Mouse (Mus musculus): ENCODE measurements at regions not wholly inside any gene's neighbourhood (a gene's known extent, or its start where the extent isn't known, plus 50 kb on each side); places are given as distances from the start of the nearest gene placed in this dataset.

- no peaks in the 10 kb centered on the region for H3K36me3 ChIP-seq (replicated peaks)
- no peaks in the 10 kb centered on the region for H3K9me3 ChIP-seq
- peaks cover 12% of the 10 kb centered on the region for H3K4me1 ChIP-seq
- no peak for DNase-seq (ENCODE audit: extremely low spot score, low spot score)
- no peak overlapping the region for H3K27ac ChIP-seq
- WGBS: 56% methylated on average over 4 of the region's 4 CpGs
- no peaks in the 10 kb centered on the region; the same call in 1 of the 2 replicates for H3K27me3 ChIP-seq (ENCODE audit: poor library complexity, severe bottlenecking)
- no peak overlapping the region for H3K4me3 ChIP-seq
Observed at GRCm38 (mm10) chr6:50763121-50763520, 108.9 kb upstream of the Npvf start.

GRCm38 (mm10) chr6:50766442-50766915 is 112.2 kb upstream of the Npvf start:
- Histone ChIP-seq H3K27me3 (ENCODE audit: poor library complexity, severe bottlenecking) (no peaks in the 10 kb centered on the region), H3K4me3 (no peak overlapping the region), H3K4me1 (peaks cover 12% of the 10 kb centered on the region), H3K27ac (no peak overlapping the region), H3K9me3 (no peaks in the 10 kb centered on the region), H3K36me3 (replicated peaks) (no peaks in the 10 kb centered on the region)
- 85% methylated on average over 14 of the region's 14 CpGs for WGBS
- no peak for DNase-seq (ENCODE audit: extremely low spot score, low spot score)

DNA sequence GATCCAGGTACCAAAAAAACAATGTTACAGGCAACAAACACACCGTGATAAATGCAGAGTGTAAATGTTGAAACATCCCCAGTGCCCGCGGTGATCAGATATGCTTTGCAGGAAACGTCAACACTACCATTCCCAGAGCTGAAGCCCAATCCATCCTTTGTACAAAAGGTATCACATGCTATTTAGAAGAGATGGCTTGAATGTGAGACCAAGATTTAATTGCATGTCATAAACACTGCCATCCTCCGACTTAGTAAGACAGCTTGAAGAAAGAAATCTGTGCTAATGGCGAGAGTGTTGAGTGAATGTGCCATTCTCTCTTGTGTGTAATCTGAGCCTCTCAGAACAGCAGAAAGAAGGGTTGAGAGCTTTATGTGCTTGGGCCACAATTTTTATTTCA is 112.9 kb upstream of the Npvf start:
- no peak for DNase-seq (ENCODE audit: extremely low spot score, low spot score)
- no peaks in the 10 kb centered on the region for H3K36me3 ChIP-seq (replicated peaks)
- H3K9me3 ChIP-seq: no peaks in the 10 kb centered on the region
- 77% methylated on average over 6 of the region's 6 CpGs for WGBS
- peaks cover 12% of the 10 kb centered on the region for H3K4me1 ChIP-seq
- H3K27me3 ChIP-seq (ENCODE audit: poor library complexity, severe bottlenecking): no peaks in the 10 kb centered on the region
- no peak overlapping the region for H3K27ac ChIP-seq
- no peak overlapping the region for H3K4me3 ChIP-seq

DNA sequence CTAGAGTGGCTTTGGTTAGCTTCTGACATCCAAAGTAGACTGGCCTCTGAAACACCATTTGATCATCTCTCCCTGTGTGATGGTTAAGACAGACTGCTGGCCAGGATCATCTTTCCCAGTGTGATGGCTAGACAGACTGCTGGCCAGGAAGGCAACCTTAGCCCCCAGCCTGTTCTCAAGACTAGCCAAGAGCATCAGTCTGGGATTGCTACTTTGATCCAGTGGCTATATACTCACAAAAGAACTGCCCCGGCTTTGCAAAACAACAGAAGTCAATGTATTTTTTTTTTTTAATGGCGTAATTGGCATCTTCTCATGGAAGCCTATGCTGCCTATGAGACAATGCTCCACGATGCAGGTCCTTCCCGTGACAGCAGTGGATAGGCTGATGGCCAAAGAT is 113.6 kb upstream of the Npvf start:
- Histone ChIP-seq H3K4me1 (peaks cover 12% of the 10 kb centered on the region), H3K27me3 (ENCODE audit: poor library complexity, severe bottlenecking) (no peaks in the 10 kb centered on the region), H3K4me3 (no peak overlapping the region), H3K27ac (no peak overlapping the region), H3K36me3 (replicated peaks) (no peaks in the 10 kb centered on the region), H3K9me3 (no peaks in the 10 kb centered on the region)
- 91% methylated on average over 4 of the region's 4 CpGs for WGBS
- no peak for DNase-seq (ENCODE audit: extremely low spot score, low spot score)

DNA sequence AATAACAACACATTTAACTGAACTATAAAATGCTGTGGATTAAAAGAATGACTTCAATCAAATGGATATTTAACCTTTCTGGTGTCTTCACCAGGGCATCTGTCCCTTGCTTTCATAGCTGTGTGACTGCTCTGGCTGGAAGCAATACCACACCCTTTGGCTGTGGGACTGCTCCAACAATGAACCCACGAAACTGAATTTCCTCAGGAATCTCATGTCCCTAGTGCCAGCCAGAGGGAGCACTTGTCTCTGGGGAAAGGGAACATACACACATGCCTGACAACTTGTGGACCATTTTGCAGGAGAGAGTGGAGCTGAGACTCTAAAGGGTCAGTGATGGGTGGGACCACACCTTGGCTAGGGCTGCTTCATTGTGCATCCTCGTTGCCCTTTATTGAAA is 114.9 kb upstream of the Npvf start:
- Histone ChIP-seq H3K36me3 (replicated peaks) (no peaks in the 10 kb centered on the region), H3K4me1 (peaks cover 12% of the 10 kb centered on the region), H3K27me3 (ENCODE audit: poor library complexity, severe bottlenecking) (no peaks in the 10 kb centered on the region), H3K4me3 (no peak overlapping the region), H3K27ac (no peak overlapping the region), H3K9me3 (no peaks in the 10 kb centered on the region)
- DNase-seq (ENCODE audit: extremely low spot score, low spot score): no peak
- WGBS: 84% methylated on average over 2 of the region's 2 CpGs

GRCm38 (mm10) chr6:50770481-50770880 is 116.2 kb upstream of the Npvf start:
- H3K9me3 ChIP-seq: no peaks in the 10 kb centered on the region
- no peak overlapping the region for H3K27ac ChIP-seq
- no peaks in the 10 kb centered on the region for H3K36me3 ChIP-seq (replicated peaks)
- no peak for DNase-seq (ENCODE audit: extremely low spot score, low spot score)
- no peak overlapping the region for H3K4me3 ChIP-seq
- peaks cover 9% of the 10 kb centered on the region; the same call in 1 of the 2 replicates for H3K27me3 ChIP-seq (ENCODE audit: poor library complexity, severe bottlenecking)
- peaks cover 20% of the 10 kb centered on the region for H3K4me1 ChIP-seq
- WGBS: 88% methylated on average over 3 of the region's 3 CpGs

DNA sequence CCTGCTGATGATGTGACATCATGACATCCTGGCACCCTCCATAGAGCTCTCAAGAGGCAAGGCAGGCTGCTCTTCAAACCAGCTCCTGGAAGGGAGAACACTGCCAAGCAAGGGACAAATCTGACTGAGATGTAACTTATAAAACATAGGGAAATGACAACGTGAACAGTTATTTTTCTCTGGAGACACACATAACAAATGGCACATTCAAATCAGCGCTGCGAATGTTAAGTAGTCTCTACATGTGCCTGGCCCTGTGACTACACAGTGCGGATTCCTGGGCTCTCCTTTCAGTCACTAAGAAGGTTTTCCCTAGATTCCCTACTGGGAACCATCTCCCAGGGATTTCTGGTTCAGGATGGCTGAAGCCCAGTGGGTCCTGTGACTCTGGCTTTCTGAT is 121.4 kb upstream of the Npvf start:
- WGBS: 86% methylated on average over 4 of the region's 4 CpGs

GRCm38 (mm10) chr6:50776236-50776832 is 122.1 kb upstream of the Npvf start:
- DNase-seq (ENCODE audit: extremely low spot score, low spot score): no peak
- Histone ChIP-seq H3K9me3 (no peaks in the 10 kb centered on the region), H3K36me3 (replicated peaks) (no peaks in the 10 kb centered on the region), H3K27ac (peak overlapping the region; percentile 81), H3K4me1 (peaks cover 42% of the 10 kb centered on the region), H3K4me3 (peak overlapping the region; percentile 30; the same call in 1 of the 2 replicates), H3K27me3 (ENCODE audit: poor library complexity, severe bottlenecking) (peaks cover 33% of the 10 kb centered on the region)
- WGBS: 62% methylated on average over 11 of the region's 11 CpGs

More for the DNA sequence above, 121.4 kb upstream of the Npvf start:
- Histone ChIP-seq H3K4me3 (no peak overlapping the region), H3K36me3 (replicated peaks) (no peaks in the 10 kb centered on the region), H3K27ac (peak overlapping the region; percentile 81), H3K9me3 (no peaks in the 10 kb centered on the region), H3K4me1 (peaks cover 42% of the 10 kb centered on the region), H3K27me3 (ENCODE audit: poor library complexity, severe bottlenecking) (peaks cover 26% of the 10 kb centered on the region)
- no peak for DNase-seq (ENCODE audit: extremely low spot score, low spot score)

GRCm38 (mm10) chr6:50776931-50777495 is 122.8 kb upstream of the Npvf start:
- 25% methylated on average over 10 of the region's 10 CpGs for WGBS
- H3K36me3 ChIP-seq (replicated peaks): no peaks in the 10 kb centered on the region
- peaks cover 42% of the 10 kb centered on the region for H3K4me1 ChIP-seq
- H3K27ac ChIP-seq: peak overlapping the region; percentile 81
- DNase-seq (ENCODE audit: extremely low spot score, low spot score): peak; percentile 64
- no peaks in the 10 kb centered on the region for H3K9me3 ChIP-seq
- H3K27me3 ChIP-seq (ENCODE audit: poor library complexity, severe bottlenecking): peaks cover 39% of the 10 kb centered on the region
- peak overlapping the region; percentile 30; the same call in 1 of the 2 replicates for H3K4me3 ChIP-seq

GRCm38 (mm10) chr6:50777827-50778226 is 123.6 kb upstream of the Npvf start:
- H3K4me3 ChIP-seq: peak overlapping the region; percentile 30; the same call in 1 of the 2 replicates
- DNase-seq (ENCODE audit: extremely low spot score, low spot score): no peak
- WGBS: 43% methylated on average over 4 of the region's 4 CpGs
- H3K27me3 ChIP-seq (ENCODE audit: poor library complexity, severe bottlenecking): peaks cover 47% of the 10 kb centered on the region
- no peaks in the 10 kb centered on the region for H3K36me3 ChIP-seq (replicated peaks)
- peaks cover 42% of the 10 kb centered on the region for H3K4me1 ChIP-seq
- no peaks in the 10 kb centered on the region for H3K9me3 ChIP-seq
- H3K27ac ChIP-seq: peak overlapping the region; percentile 81

DNA sequence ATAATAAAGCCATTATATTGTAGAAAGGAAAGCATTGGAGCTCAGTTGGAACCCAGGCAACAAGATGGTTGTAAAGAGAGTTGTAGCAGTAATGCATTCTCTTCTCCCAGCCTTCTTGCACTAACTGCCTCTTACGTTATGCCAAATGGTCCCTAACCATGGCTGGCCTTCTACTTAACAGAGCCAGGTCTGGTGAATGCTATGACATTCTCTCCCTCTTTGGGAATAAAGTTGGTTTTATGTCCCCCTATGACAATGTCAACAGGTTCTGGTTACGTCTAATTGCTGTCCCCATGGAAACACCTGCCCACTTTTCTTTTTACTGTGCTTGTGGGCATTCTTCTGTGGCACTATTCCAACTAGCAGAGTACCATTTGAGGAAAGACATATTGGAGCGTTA is 126.4 kb upstream of the Npvf start:
- peaks cover 36% of the 10 kb centered on the region for H3K27me3 ChIP-seq (ENCODE audit: poor library complexity, severe bottlenecking)
- H3K9me3 ChIP-seq: no peaks in the 10 kb centered on the region
- WGBS: 89% methylated on average over 3 of the region's 3 CpGs
- peaks cover 40% of the 10 kb centered on the region for H3K4me1 ChIP-seq
- no peak for DNase-seq (ENCODE audit: extremely low spot score, low spot score)
- no peak overlapping the region for H3K27ac ChIP-seq
- no peak overlapping the region for H3K4me3 ChIP-seq
- no peaks in the 10 kb centered on the region for H3K36me3 ChIP-seq (replicated peaks)

DNA sequence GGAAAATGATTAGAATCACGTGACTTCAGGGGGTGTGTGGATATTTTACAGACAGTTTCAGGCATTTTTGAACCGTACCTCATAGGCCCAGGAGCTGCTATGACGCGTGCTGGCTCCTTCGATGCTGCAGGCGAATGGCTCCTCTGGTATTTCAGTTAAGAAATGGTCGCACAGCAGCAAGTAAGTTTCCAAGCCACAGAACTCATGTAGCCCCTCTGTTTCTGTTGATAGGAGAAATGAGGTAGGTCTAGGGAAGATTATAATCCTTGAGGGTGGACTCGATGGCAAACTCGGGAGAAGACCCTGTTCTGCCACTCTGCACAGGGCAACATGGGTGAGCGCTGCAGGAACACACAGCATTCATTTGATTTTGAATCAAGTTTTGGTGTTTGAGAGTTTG is 127.0 kb upstream of the Npvf start:
- H3K27ac ChIP-seq: no peak overlapping the region
- H3K27me3 ChIP-seq (ENCODE audit: poor library complexity, severe bottlenecking): peaks cover 31% of the 10 kb centered on the region
- no peaks in the 10 kb centered on the region for H3K36me3 ChIP-seq (replicated peaks)
- H3K4me1 ChIP-seq: peaks cover 34% of the 10 kb centered on the region
- WGBS: 94% methylated on average over 10 of the region's 10 CpGs
- no peak for DNase-seq (ENCODE audit: extremely low spot score, low spot score)
- H3K9me3 ChIP-seq: no peaks in the 10 kb centered on the region
- no peak overlapping the region for H3K4me3 ChIP-seq

- Histone ChIP-seq H3K36me3 (replicated peaks) (no peaks in the 10 kb centered on the region), H3K27me3 (ENCODE audit: poor library complexity, severe bottlenecking) (peaks cover 31% of the 10 kb centered on the region), H3K9me3 (no peaks in the 10 kb centered on the region), H3K4me1 (peaks cover 25% of the 10 kb centered on the region), H3K4me3 (no peak overlapping the region), H3K27ac (no peak overlapping the region)
- 94% methylated on average over 2 of the region's 2 CpGs for WGBS
- no peak for DNase-seq (ENCODE audit: extremely low spot score, low spot score)
Observed at GRCm38 (mm10) chr6:50782221-50782620, 128.0 kb upstream of the Npvf start.

Data from forebrain, embryonic 10.5 days (tissue).